Mouse (Mus musculus) MEL (cell line): ENCODE measurements around the gene Ppp1r10. TPM values are rescaled to one million over a fixed set of nuclear protein-coding genes. Genes with fewer than 3 reads are reported as not detected.
A peak's percentile ranks its signal among the peaks of the same experiment; 100 is the strongest.

ENCODE experiments used
- DNase-seq: peaks from one replicate; pipeline ENCODE4 v3.0.0; 2011; ENCODE audit warnings: low read depth, low spot score
- H3K27ac ChIP-seq: 2 replicates; pipeline ENCODE4 v1.5.1; 2012; ENCODE audit warnings: low read depth, mild to moderate bottlenecking, control low read depth, low read length, moderate library complexity; ENCODE audit not compliant: control insufficient read depth
- H3K27me3 ChIP-seq, 2 experiments: fragments of 150-350 bp in 1 of 2; sonication (generic) in 1 of 2; 2 replicates each; pipeline ENCODE4 v1.6.1; 2012; ENCODE audit warnings: low read length in 2 of 2, mild to moderate bottlenecking in 2 of 2, improper control_type of control experiment in 1 of 2, moderate library complexity in 1 of 2; ENCODE audit not compliant: insufficient read depth in 2 of 2, control insufficient read depth in 1 of 2
- H3K36me3 ChIP-seq, 2 experiments: 2 replicates each; pipeline ENCODE4 v1.6.1; 2012 to 2014; ENCODE audit warnings: low read length in 2 of 2, improper control_type of control experiment in 1 of 2, inconsistent platforms in 1 of 2, mild to moderate bottlenecking in 1 of 2; ENCODE audit not compliant: insufficient read depth in 2 of 2, control insufficient read depth in 1 of 2
- H3K4me1 ChIP-seq, 2 experiments: fragments of 150-350 bp in 1 of 2; sonication (generic) in 1 of 2; 2 replicates each; pipeline ENCODE4 v1.6.1; 2012; ENCODE audit warnings: low read length in 2 of 2, improper control_type of control experiment in 1 of 2, mild to moderate bottlenecking in 1 of 2; ENCODE audit not compliant: insufficient read depth in 2 of 2, control insufficient read depth in 1 of 2
- H3K4me3 ChIP-seq, 2 experiments: fragments of 150-350 bp in 1 of 2; sonication (generic) in 1 of 2; 2 replicates each; pipeline ENCODE4 v1.5.1; 2012; ENCODE audit warnings: low read depth in 2 of 2, low read length in 2 of 2, mild to moderate bottlenecking in 2 of 2, moderate library complexity in 2 of 2, control low read depth in 1 of 2, improper control_type of control experiment in 1 of 2; ENCODE audit not compliant: control insufficient read depth in 1 of 2, insufficient read depth in 1 of 2
- H3K79me2 ChIP-seq: 2 replicates; pipeline ENCODE4 v1.6.1; 2012; ENCODE audit warnings: mild to moderate bottlenecking, low read length, moderate library complexity; ENCODE audit not compliant: control insufficient read depth, poor library complexity, insufficient read depth
- H3K9ac ChIP-seq: 2 replicates; pipeline ENCODE4 v1.6.1; 2012; ENCODE audit warnings: low read depth, mild to moderate bottlenecking, control low read depth, low read length, moderate library complexity; ENCODE audit not compliant: control insufficient read depth, poor library complexity, severe bottlenecking
- H3K9me3 ChIP-seq: fragments of 150-350 bp; sonication (generic); replicated peaks from 2 replicates; pipeline ENCODE4 v1.6.1; 2012; ENCODE audit warnings: mild to moderate bottlenecking, low read length, improper control_type of control experiment, moderate library complexity; ENCODE audit not compliant: insufficient read depth
- CTCF ChIP-seq, 3 experiments: IDR thresholded peaks in 2 of 3; conservative IDR thresholded peaks in 1 of 3; 2 replicates each; pipeline ENCODE4 v1.5.1; 2011 to 2012; ENCODE audit warnings: low read length in 3 of 3, low read depth in 2 of 3, mild to moderate bottlenecking in 2 of 3, improper control_type of control experiment in 1 of 3, inconsistent platforms in 1 of 3, mixed read lengths in 1 of 3, moderate library complexity in 1 of 3; ENCODE audit not compliant: control insufficient read depth in 1 of 3, insufficient read depth in 1 of 3, poor library complexity in 1 of 3, severe bottlenecking in 1 of 3
- ELF1 ChIP-seq: IDR thresholded peaks from 2 replicates; pipeline ENCODE4 v1.6.1; 2014; ENCODE audit warnings: low read depth, mild to moderate bottlenecking, inconsistent platforms, low read length, improper control_type of control experiment, moderate library complexity
- JUND ChIP-seq: IDR thresholded peaks from 2 replicates; pipeline ENCODE4 v1.6.1; 2011; ENCODE audit warnings: low read depth, mild to moderate bottlenecking, improper control_type of control experiment, low read length
- MAZ ChIP-seq: IDR thresholded peaks from 2 replicates; pipeline ENCODE4 v1.6.1; 2012; ENCODE audit warnings: low read depth, mild to moderate bottlenecking, inconsistent platforms, low read length, improper control_type of control experiment
- MEF2A ChIP-seq: IDR thresholded peaks from 2 replicates; pipeline ENCODE4 v1.6.1; 2014; ENCODE audit warnings: low read depth, mild to moderate bottlenecking, inconsistent platforms, low read length, improper control_type of control experiment; ENCODE audit not compliant: poor library complexity, insufficient replicate concordance, severe bottlenecking; ENCODE audit errors: extremely low read depth
- MXI1 ChIP-seq: IDR thresholded peaks from 2 replicates; pipeline ENCODE4 v1.6.1; 2011; ENCODE audit warnings: mild to moderate bottlenecking, low read depth, low read length, improper control_type of control experiment
- POLR2A ChIP-seq, 2 experiments: IDR thresholded peaks; 2 replicates each; pipeline ENCODE4 v1.6.1; 2011 to 2012; ENCODE audit warnings: low read length in 2 of 2, mild to moderate bottlenecking in 2 of 2, control low read depth in 1 of 2, improper control_type of control experiment in 1 of 2, low read depth in 1 of 2, moderate library complexity in 1 of 2; ENCODE audit not compliant: control insufficient read depth in 1 of 2, insufficient read depth in 1 of 2, poor library complexity in 1 of 2
- POLR2AphosphoS5 ChIP-seq: IDR thresholded peaks from 2 replicates; pipeline ENCODE4 v1.6.1; 2012; ENCODE audit warnings: low read depth, borderline replicate concordance, mild to moderate bottlenecking, inconsistent platforms, low read length, moderate library complexity, mixed read lengths
- RAD21 ChIP-seq: IDR thresholded peaks from 2 replicates; pipeline ENCODE4 v1.6.1; 2011; ENCODE audit warnings: mild to moderate bottlenecking, low read depth, low read length, improper control_type of control experiment
- RCOR1 ChIP-seq: IDR thresholded peaks from 2 replicates; pipeline ENCODE4 v1.6.1; 2012; ENCODE audit warnings: low read depth, mild to moderate bottlenecking, inconsistent platforms, low read length, improper control_type of control experiment
- TAL1 ChIP-seq: IDR thresholded peaks from 2 replicates; pipeline ENCODE4 v1.6.1; 2012; ENCODE audit warnings: mild to moderate bottlenecking, inconsistent platforms, low read length, moderate library complexity, mixed read lengths
- TBP ChIP-seq: IDR thresholded peaks from 2 replicates; pipeline ENCODE4 v1.8.0; 2011; ENCODE audit warnings: low read depth, low read length, improper control_type of control experiment
- USF1 ChIP-seq: IDR thresholded peaks from 2 replicates; pipeline ENCODE4 v1.6.1; 2014; ENCODE audit warnings: low read depth, mild to moderate bottlenecking, inconsistent platforms, low read length, improper control_type of control experiment, moderate library complexity
- polyA plus RNA-seq, 2 experiments: library from polyadenylated mRNA; stranded (reverse) in 1 of 2; unstranded in 1 of 2; fragments of >175 nt in 1 of 2; fragments of >200 nt in 1 of 2; gene quantifications; 2 replicates each; pipeline versions ENCODE4 v1.2.1 to v1.2.4; 2012; ENCODE audit warnings: low replicate concordance in 2 of 2, low read depth in 1 of 2; ENCODE audit not compliant: insufficient read length in 2 of 2, insufficient read depth in 1 of 2, missing spikeins in 1 of 2
- total RNA-seq: library from RNA; depleted of rRNA; stranded (reverse); fragments of 300-350 nt; gene quantifications from 2 replicates; pipeline ENCODE4 v1.2.3, GENCODE M21; 2012; rRNA removed

Gene Ppp1r10
- total and polyA plus RNA-seq, 3 experiments: 25.3 to 61.4 TPM; not detected in 1

- Histone ChIP-seq H3K4me3 (peak overlapping the region; percentile 92 to 96), H3K9me3 (no peaks in the 10 kb centered on the region), H3K4me1 (peaks cover 2 to 5% of the 10 kb centered on the region in 2 experiments; a peak in 3 of 4 replicates), H3K79me2 (peaks cover 32% of the 10 kb centered on the region), H3K27me3 (no peaks in the 10 kb centered on the region), H3K9ac (peak overlapping the region; percentile 94)
- no peak for DNase-seq
- TF ChIP-seq POLR2AphosphoS5 (no peak), RAD21 (no peak), ELF1 (no peak), MAZ (no peak), RCOR1 (no peak), POLR2A (IDR thresholded peaks at IDR 0.05; ENCODE audit: control insufficient read depth in 1 of 2, insufficient read depth in 1 of 2, low read depth in 1 of 2, low read length in 2 of 2, poor library complexity in 1 of 2) (no peak), MEF2A (no peak), USF1 (no peak), CTCF (IDR thresholded peaks at IDR 0.05 in 2 of 3, conservative IDR thresholded peaks at IDR 0.05 in 1 of 3; ENCODE audit: control insufficient read depth in 1 of 3, insufficient read depth in 1 of 3, low read depth in 2 of 3, low read length in 3 of 3, poor library complexity in 1 of 3, severe bottlenecking in 1 of 3) (no peak)
- TF ChIP-seq, all 39 proteins: peak for 0
- Histone ChIP-seq H3K27ac (peak overlapping the region; percentile 59), H3K36me3 (peaks cover 1 to 8% of the 10 kb centered on the region in 2 experiments)
Measured at GRCm38 (mm10) chr17:35980363-35980754, 64.1 kb downstream of the Ppp1r10 start.

GRCm38 (mm10) chr17:35981776-35982175 lies 65.5 kb downstream of the Ppp1r10 start:
- no peak overlapping the region for H3K4me3 ChIP-seq
- no peak overlapping the region for H3K27ac ChIP-seq
- H3K79me2 ChIP-seq: peaks cover 30% of the 10 kb centered on the region
- H3K36me3 ChIP-seq: peaks cover 1 to 8% of the 10 kb centered on the region in 2 experiments
- H3K9me3 ChIP-seq: no peaks in the 10 kb centered on the region
- no peaks in the 10 kb centered on the region for H3K27me3 ChIP-seq
- H3K4me1 ChIP-seq: peaks cover 2 to 5% of the 10 kb centered on the region in 2 experiments; a peak in 3 of 4 replicates
- TF ChIP-seq TBP (no peak), TAL1 (no peak), JUND (no peak), MXI1 (no peak)
- no peak for DNase-seq
- H3K9ac ChIP-seq: no peak overlapping the region

Other genes with a start within 250 kb of the Ppp1r10 start
- 21.8 and 24.0 TPM in 2 replicates for gene Vars2, start 248.8 kb upstream of the Ppp1r10 start, total RNA-seq
- gene Vars2, start 248.8 kb upstream of the Ppp1r10 start, polyA plus RNA-seq: 10 to 100 TPM in 1 of 2 experiments, not detected in 1; 34.0 TPM
- 68.1 and 76.3 TPM in 2 replicates for gene Gtf2h4, start 242.7 kb upstream of the Ppp1r10 start, total RNA-seq
- gene Gtf2h4, start 242.7 kb upstream of the Ppp1r10 start, polyA plus RNA-seq: 10 to 100 TPM in 1 of 2 experiments, not detected in 1; 97.6 TPM
- gene Ddr1, start 211.8 kb upstream of the Ppp1r10 start, total RNA-seq: 2.6 TPM in 2 replicates
- 1 to 10 TPM in 1 of 2 experiments, not detected in 1; 7.9 TPM for gene Ddr1, start 211.8 kb upstream of the Ppp1r10 start, polyA plus RNA-seq
- gene Ier3, start 94.8 kb upstream of the Ppp1r10 start, total RNA-seq: 5.5 and 8.4 TPM in 2 replicates
- 10 to 100 TPM in 1 of 2 experiments, not detected in 1; 12.2 TPM for gene Ier3, start 94.8 kb upstream of the Ppp1r10 start, polyA plus RNA-seq
- gene Flot1, start 93.2 kb upstream of the Ppp1r10 start, total RNA-seq: 38.1 and 39.5 TPM in 2 replicates
- gene Flot1, start 93.2 kb upstream of the Ppp1r10 start, polyA plus RNA-seq: 10 to 100 TPM in 1 of 2 experiments, not detected in 1; 64.1 TPM
- gene Tubb5, start 78.1 kb upstream of the Ppp1r10 start, total RNA-seq: 1,137 and 1,211 TPM in 2 replicates
- gene Tubb5, start 78.1 kb upstream of the Ppp1r10 start, polyA plus RNA-seq: 1,000 to 10,000 TPM; 1,040 to 1,575 TPM
- gene Mdc1, start 74.9 kb upstream of the Ppp1r10 start, total RNA-seq: 15.0 and 17.2 TPM in 2 replicates
- 10 to 100 TPM; 46.6 to 77.9 TPM for gene Mdc1, start 74.9 kb upstream of the Ppp1r10 start, polyA plus RNA-seq
- gene Nrm, start 55.1 kb upstream of the Ppp1r10 start, total RNA-seq: 11.1 and 13.7 TPM in 2 replicates
- gene Nrm, start 55.1 kb upstream of the Ppp1r10 start, polyA plus RNA-seq: 10 to 100 TPM in 1 of 2 experiments, not detected in 1; 49.9 TPM
- 10.1 and 12.7 TPM in 2 replicates for gene Ppp1r18, start 50.8 kb upstream of the Ppp1r10 start, total RNA-seq
- gene Ppp1r18, start 50.8 kb upstream of the Ppp1r10 start, polyA plus RNA-seq: 10 to 100 TPM in 1 of 2 experiments, not detected in 1; 36.2 TPM
- 75.4 and 79.2 TPM in 2 replicates for gene Dhx16, start 36.6 kb upstream of the Ppp1r10 start, total RNA-seq
- 100 to 1,000 TPM in 1 of 2 experiments, not detected in 1; 101 TPM for gene Dhx16, start 36.6 kb upstream of the Ppp1r10 start, polyA plus RNA-seq
- 10.9 and 11.4 TPM in 2 replicates for gene 2310061I04Rik, start 19.0 kb upstream of the Ppp1r10 start, total RNA-seq
- gene 2310061I04Rik, start 19.0 kb upstream of the Ppp1r10 start, polyA plus RNA-seq: 100 to 1,000 TPM in 1 of 2 experiments, not detected in 1; 106 TPM
- 4.4 and 4.6 TPM in 2 replicates for gene Atat1, start 6.4 kb upstream of the Ppp1r10 start, total RNA-seq
- gene Atat1, start 6.4 kb upstream of the Ppp1r10 start, polyA plus RNA-seq: 10 to 100 TPM in 1 of 2 experiments, not detected in 1; 14.4 TPM
- gene Mrps18b, start within 50 bp of the Ppp1r10 start, total RNA-seq: 149 and 179 TPM in 2 replicates
- gene Mrps18b, start within 50 bp of the Ppp1r10 start, polyA plus RNA-seq: 100 to 1,000 TPM in 1 of 2 experiments, not detected in 1; 239 TPM
- 137 and 142 TPM in 2 replicates for gene Abcf1, start 53.3 kb downstream of the Ppp1r10 start, total RNA-seq
- gene Abcf1, start 53.3 kb downstream of the Ppp1r10 start, polyA plus RNA-seq: 100 to 1,000 TPM in 1 of 2 experiments, not detected in 1; 312 TPM
- gene Gnl1, start 63.4 kb downstream of the Ppp1r10 start, total RNA-seq: 50.7 and 57.1 TPM in 2 replicates
- 10 to 100 TPM in 1 of 2 experiments, not detected in 1; 98.5 TPM for gene Gnl1, start 63.4 kb downstream of the Ppp1r10 start, polyA plus RNA-seq
- gene Prr3, start 63.8 kb downstream of the Ppp1r10 start, total RNA-seq: 12.2 and 13.8 TPM in 2 replicates
- gene Prr3, start 63.8 kb downstream of the Ppp1r10 start, polyA plus RNA-seq: 10 to 100 TPM in 1 of 2 experiments, not detected in 1; 48.1 TPM
- gene H2-T24, start 104.1 kb downstream of the Ppp1r10 start, total RNA-seq: 25.4 and 25.9 TPM in 2 replicates
- gene H2-T24, start 104.1 kb downstream of the Ppp1r10 start, polyA plus RNA-seq: 10 to 100 TPM in 1 of 2 experiments, not detected in 1; 14.1 TPM
- gene H2-T23, start 116.4 kb downstream of the Ppp1r10 start, total RNA-seq: 18.3 and 20.3 TPM in 2 replicates
- gene H2-T23, start 116.4 kb downstream of the Ppp1r10 start, polyA plus RNA-seq: 10 to 100 TPM in 1 of 2 experiments, not detected in 1; 12.2 TPM
- gene H2-T22, start 126.3 kb downstream of the Ppp1r10 start, total RNA-seq: 22.5 and 27.0 TPM in 2 replicates
- 10 to 100 TPM in 1 of 2 experiments, not detected in 1; 45.5 TPM for gene H2-T22, start 126.3 kb downstream of the Ppp1r10 start, polyA plus RNA-seq
- not detected in 2 replicates for gene Gm6034, start 126.5 kb downstream of the Ppp1r10 start, total RNA-seq
- gene Gm6034, start 126.5 kb downstream of the Ppp1r10 start, polyA plus RNA-seq: under 1 TPM in 1 of 2 experiments, not detected in 1; 0.11 TPM
- gene Gm11127, start 141.9 kb downstream of the Ppp1r10 start, total RNA-seq: 5.8 and 6.4 TPM in 2 replicates
- gene Gm11127, start 141.9 kb downstream of the Ppp1r10 start, polyA plus RNA-seq: 1 to 10 TPM in 1 of 2 experiments, not detected in 1; 1.5 TPM
- not detected in 2 replicates for gene Gm19684, start 205.2 kb downstream of the Ppp1r10 start, total RNA-seq
- gene Gm19684, start 205.2 kb downstream of the Ppp1r10 start, polyA plus RNA-seq: not detected
- not detected in 2 replicates for gene Gm7030, start 213.0 kb downstream of the Ppp1r10 start, total RNA-seq
- gene Gm7030, start 213.0 kb downstream of the Ppp1r10 start, polyA plus RNA-seq: not detected